In the genomic region with DNA sequence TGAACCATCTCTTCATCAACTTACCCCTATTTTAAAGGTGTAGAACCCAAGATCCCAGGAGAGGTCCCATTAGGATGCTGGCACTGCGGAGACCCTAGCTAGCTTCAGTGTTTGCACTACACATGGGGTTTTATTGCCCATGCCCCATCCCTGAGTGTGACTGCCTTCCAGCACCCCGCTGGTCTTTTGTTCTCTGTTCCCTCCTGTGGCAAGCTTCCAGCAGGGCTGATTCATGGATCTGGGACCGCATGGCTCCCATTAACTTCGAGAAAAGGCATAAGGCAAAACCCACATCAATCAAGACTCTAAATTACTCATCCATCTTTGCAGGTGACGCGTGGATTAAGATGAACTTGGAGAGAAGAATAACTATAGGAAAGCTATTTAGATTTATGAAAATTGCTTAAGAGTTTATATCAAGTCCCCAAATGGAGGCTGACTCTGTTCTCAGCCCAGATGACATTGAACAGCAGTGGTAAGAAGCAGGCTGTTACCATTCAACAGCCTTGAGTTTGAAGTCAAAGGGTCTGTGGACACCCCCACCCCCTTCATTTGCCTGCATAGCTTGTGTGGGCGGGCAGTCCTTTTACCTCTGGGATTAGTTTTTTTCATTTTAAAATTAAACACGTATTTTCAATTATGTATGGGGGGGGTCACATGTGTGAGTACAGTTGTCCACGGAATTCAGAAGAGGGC, we compare ENCODE assay signal across 9 mouse cellular contexts.
DNase-seq lines count a peak whose midpoint lies in the region; ATAC-seq and TF ChIP-seq lines count a peak whose summit lies in the region.
"Had no signal": no experiment of that assay in that cellular context is flagged by ENCODE, and none has a peak within 500 bp of the region (broad histone marks: within the 10 kb centered on the region; RNA-seq: fewer than 3 reads in every experiment).

No protein-coding gene starts in this region.

- H3K9ac ChIP-seq in midbrain, postnatal 0 days (replicated peaks; ENCODE audit: low read length, poor library complexity, severe bottlenecking) = no peak overlapping the region
- no peak overlapping the region for H3K9ac ChIP-seq in midbrain, embryonic 16.5 days (ENCODE audit: low read depth, low read length)
- no peak overlapping the region for H3K9ac ChIP-seq in neural tube, embryonic 14.5 days (replicated peaks; ENCODE audit: low read depth, low read length)

- DNase-seq in embryo, embryonic 11 days = peak; percentile 19
- DNase-seq in embryo, embryonic 9.5 days (ENCODE audit: extremely low spot score) = no peak
- peak; percentile 47 for DNase-seq in midbrain, postnatal 0 days (ENCODE audit: low spot score)
- no peak for DNase-seq in urinary bladder, adult 2 months (ENCODE audit: low spot score)
- no peak for DNase-seq in c-Kit-positive CD71-positive TER-119-positive erythroid progenitor cells, embryonic 14.5 days (ENCODE audit: low spot score)

- no peak overlapping the region for H3K4me3 ChIP-seq in midbrain, postnatal 0 days (ENCODE audit: low read depth, low read length)
- H3K4me3 ChIP-seq in midbrain, embryonic 16.5 days (ENCODE audit: low read depth, low read length) = no peak overlapping the region
- H3K4me3 ChIP-seq in embryonic fibroblast, embryonic 13.5 days (ENCODE audit: insufficient read depth, low read length) = no peak overlapping the region
- no peak overlapping the region for H3K4me3 ChIP-seq in neural tube, embryonic 14.5 days (ENCODE audit: low read depth, low read length)
- H3K4me3 ChIP-seq: erythroblast, embryonic 14.5 days had no signal

- no peaks in the 10 kb centered on the region for H3K27me3 ChIP-seq in midbrain, postnatal 0 days (ENCODE audit: insufficient read depth, low read length)
- H3K27me3 ChIP-seq in midbrain, embryonic 16.5 days (ENCODE audit: control insufficient read depth, insufficient read depth, low read depth, low read length) = no peaks in the 10 kb centered on the region
- H3K27me3 ChIP-seq in neural tube, embryonic 14.5 days (ENCODE audit: control insufficient read depth, insufficient read depth, low read length) = no peaks in the 10 kb centered on the region

- no peaks in the 10 kb centered on the region for H3K4me1 ChIP-seq in midbrain, postnatal 0 days (ENCODE audit: insufficient read depth, low read length)
- no peaks in the 10 kb centered on the region; the same call in 1 of the 2 replicates for H3K4me1 ChIP-seq in midbrain, embryonic 16.5 days (ENCODE audit: control insufficient read depth, insufficient read depth, low read length)
- H3K4me1 ChIP-seq in embryonic fibroblast, embryonic 13.5 days (ENCODE audit: control insufficient read depth, insufficient read depth, low read length) = peaks cover 7% of the 10 kb centered on the region
- peaks cover 13% of the 10 kb centered on the region; the same call in 1 of the 2 replicates for H3K4me1 ChIP-seq in neural tube, embryonic 14.5 days (ENCODE audit: control insufficient read depth, insufficient read depth, low read length)

- ATAC-seq in midbrain, postnatal 0 days (ENCODE audit: low FRiP score) = no peak
- ATAC-seq in midbrain, embryonic 16.5 days = no peak
- ATAC-seq in neural tube, embryonic 14.5 days (ENCODE audit: low read depth) = peak; percentile 77

- WGBS in midbrain, postnatal 0 days = 45% methylated on average over 9 of the region's 9 CpGs
- 48% methylated on average over 9 of the region's 9 CpGs for WGBS in midbrain, embryonic 16.5 days
- 17% methylated on average over 9 of the region's 9 CpGs for WGBS in neural tube, embryonic 14.5 days

- TF ChIP-seq CTCF in midbrain, postnatal 0 days (IDR thresholded peaks at IDR 0.05) = no peak
- no peak for TF ChIP-seq CTCF in embryonic fibroblast, embryonic 13.5 days (IDR thresholded peaks at IDR 0.05; ENCODE audit: borderline replicate concordance, insufficient read depth, low read length)

- H3K36me3 ChIP-seq in midbrain, postnatal 0 days (ENCODE audit: insufficient read depth, low read length) = no peaks in the 10 kb centered on the region
- H3K36me3 ChIP-seq in midbrain, embryonic 16.5 days (ENCODE audit: control insufficient read depth, insufficient read depth, low read length) = no peaks in the 10 kb centered on the region
- H3K36me3 ChIP-seq in neural tube, embryonic 14.5 days (ENCODE audit: control insufficient read depth, insufficient read depth, low read length) = no peaks in the 10 kb centered on the region

- TF ChIP-seq POLR2A in embryonic fibroblast, embryonic 13.5 days (IDR thresholded peaks at IDR 0.05; ENCODE audit: low read depth, low read length) = no peak

- H3K4me2 ChIP-seq in midbrain, postnatal 0 days (ENCODE audit: low read depth, low read length, poor library complexity, severe bottlenecking) = no peak overlapping the region
- no peak overlapping the region for H3K4me2 ChIP-seq in midbrain, embryonic 16.5 days (ENCODE audit: low read length)
- no peak overlapping the region for H3K4me2 ChIP-seq in neural tube, embryonic 14.5 days (ENCODE audit: low read depth, low read length)

- no peak overlapping the region for H3K27ac ChIP-seq in midbrain, postnatal 0 days (ENCODE audit: low read depth, low read length)
- H3K27ac ChIP-seq in midbrain, embryonic 16.5 days (ENCODE audit: low read length) = no peak overlapping the region
- peak overlapping the region; percentile 38; the same call in 1 of the 2 replicates for H3K27ac ChIP-seq in embryonic fibroblast, embryonic 13.5 days (ENCODE audit: insufficient read depth, low read length)
- no peak overlapping the region; the same call in 1 of the 2 replicates for H3K27ac ChIP-seq in neural tube, embryonic 14.5 days (ENCODE audit: low read depth, low read length)

- H3K9me3 ChIP-seq in midbrain, postnatal 0 days (ENCODE audit: low read length) = no peaks in the 10 kb centered on the region
- H3K9me3 ChIP-seq in midbrain, embryonic 16.5 days (replicated peaks; ENCODE audit: control insufficient read depth, low read length, poor library complexity, severe bottlenecking) = no peaks in the 10 kb centered on the region
- no peaks in the 10 kb centered on the region for H3K9me3 ChIP-seq in neural tube, embryonic 14.5 days (ENCODE audit: control insufficient read depth, low read length)

Comparison
In these comparisons a context has a peak if more than half of its experiments do, and no peak if none do; other contexts are left out.
1. DNase-seq: peak in embryo, embryonic 11 days (single experiment) and midbrain, postnatal 0 days (single experiment); none in embryo, embryonic 9.5 days (single experiment), urinary bladder, adult 2 months (single experiment) and c-Kit-positive CD71-positive TER-119-positive erythroid progenitor cells, embryonic 14.5 days (single experiment).